Mouse (Mus musculus): ENCODE results near the gene Gpatch3. TPM values are rescaled to one million over a fixed set of nuclear protein-coding genes. Genes with fewer than 3 reads are reported as not detected.
A peak's percentile ranks its signal among the peaks of the same experiment; 100 is the strongest.

Gene Gpatch3
- total RNA-seq (2021), result 10 to 100 TPM in 1 of 2 experiments, 1 to 10 TPM in 1; 9.2 to 10.3 TPM

DNA sequence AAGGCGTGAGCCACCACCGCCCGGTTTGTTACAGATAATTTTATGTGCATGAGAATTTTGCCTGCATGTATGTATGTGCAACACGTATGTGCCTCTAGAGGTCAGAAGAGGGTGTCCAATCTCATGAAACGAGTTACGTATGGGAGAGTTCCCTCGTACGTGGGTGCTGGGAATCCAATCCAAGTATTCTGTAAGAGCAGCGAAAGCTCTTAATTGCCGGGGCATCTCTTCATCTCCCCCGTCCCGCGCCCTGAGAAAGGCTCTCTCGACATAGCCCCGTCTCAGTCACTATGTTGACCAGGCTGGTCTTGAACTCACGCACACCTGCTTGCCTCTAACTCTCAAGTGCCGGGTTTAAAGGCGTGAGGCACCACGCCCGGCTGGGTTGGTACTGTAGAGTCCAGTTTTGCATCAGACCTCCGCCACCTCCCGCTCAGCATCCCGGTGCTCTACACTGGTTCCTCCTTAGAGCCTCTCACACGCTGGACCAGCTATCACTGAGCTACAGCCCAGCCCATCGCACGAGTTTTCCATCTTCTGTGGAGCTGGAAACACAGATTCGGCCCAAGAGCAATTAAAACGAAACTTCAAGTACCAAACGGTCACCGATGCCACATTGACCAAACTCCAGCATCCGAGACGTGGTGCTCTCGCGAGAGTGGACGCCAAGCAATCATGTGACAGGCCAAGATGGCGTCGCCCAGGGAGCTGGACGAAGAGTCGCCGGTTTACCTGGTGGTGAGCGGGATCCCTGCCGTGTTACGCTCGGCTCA is at the start of gene Gpatch3:
Gpatch3 (plus strand) TSS at position 676 of the 773 bp plus-strand sequence.
- DNase-seq (ENCODE audit: low spot score in 2 of 2), result peak; percentile 89 to 90
- intact Hi-C loops (cut with DNase I), result no loop called here

DNA sequence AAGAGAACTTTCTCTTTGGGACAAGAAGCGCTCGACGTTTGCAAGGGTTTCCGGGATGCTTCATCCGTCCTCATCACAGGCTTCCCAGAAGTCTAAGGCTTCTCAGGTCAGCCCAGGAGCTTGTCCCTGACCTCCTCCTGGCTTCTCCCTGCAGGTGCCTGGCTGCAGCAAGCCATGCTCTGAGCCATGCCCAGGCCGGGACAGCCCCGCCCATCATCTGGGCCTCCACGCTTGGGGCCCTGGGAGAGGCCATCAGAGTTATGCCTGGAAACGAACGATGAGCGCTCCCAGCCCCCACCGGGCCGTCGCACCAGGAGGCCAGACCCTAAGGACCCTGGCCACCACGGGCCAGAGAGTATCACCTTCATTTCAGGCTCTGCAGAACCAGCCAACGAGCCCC is 46.8 kb upstream of the Gpatch3 start:
- intact Hi-C loops (cut with DNase I), result no loop called here
- DNase-seq (ENCODE audit: low spot score in 2 of 2), result no peak

DNA sequence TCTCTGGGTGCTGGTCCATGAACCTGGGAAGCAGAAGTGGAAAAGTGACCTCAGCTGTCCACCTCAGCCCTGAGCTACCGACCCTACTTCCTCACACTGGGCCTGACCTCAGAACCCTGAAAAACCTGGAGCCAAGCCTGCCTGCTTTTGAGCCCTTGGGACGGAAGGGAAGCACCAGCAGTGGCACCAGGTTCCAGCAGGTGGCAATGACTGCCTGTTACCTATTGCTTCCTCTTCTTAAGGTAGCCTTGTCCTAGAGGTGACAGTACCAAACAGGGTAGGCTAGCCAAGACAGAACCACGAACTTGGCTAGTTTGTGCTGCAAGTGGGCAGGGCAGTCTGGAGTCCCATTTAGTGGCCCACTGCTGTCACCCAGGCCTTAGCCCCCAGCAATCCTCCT is 41.8 kb upstream of the Gpatch3 start:
- no peak for DNase-seq (ENCODE audit: low spot score in 2 of 2)
- intact Hi-C loops (cut with DNase I), result no loop called here

DNA sequence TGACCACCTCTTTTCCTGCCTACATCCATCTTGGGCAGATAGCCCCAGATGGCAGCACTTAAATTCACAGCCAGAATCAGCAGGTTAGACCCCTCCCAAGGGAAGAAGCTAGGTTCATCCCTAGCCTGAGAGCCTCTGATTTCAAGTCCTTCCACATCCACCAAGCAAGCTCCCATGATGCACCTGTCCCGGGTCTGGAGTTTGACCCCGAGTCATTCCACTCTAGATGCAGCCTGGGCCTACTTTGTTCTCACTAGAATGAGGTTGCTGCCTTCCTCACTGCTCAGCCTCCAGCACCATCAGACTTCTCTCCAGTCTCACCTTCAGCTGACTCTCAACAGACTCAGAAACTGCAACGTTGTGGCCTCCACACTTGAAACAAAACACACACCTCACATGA is 38.5 kb upstream of the Gpatch3 start:
- intact Hi-C loops (cut with DNase I), result no loop called here

DNA sequence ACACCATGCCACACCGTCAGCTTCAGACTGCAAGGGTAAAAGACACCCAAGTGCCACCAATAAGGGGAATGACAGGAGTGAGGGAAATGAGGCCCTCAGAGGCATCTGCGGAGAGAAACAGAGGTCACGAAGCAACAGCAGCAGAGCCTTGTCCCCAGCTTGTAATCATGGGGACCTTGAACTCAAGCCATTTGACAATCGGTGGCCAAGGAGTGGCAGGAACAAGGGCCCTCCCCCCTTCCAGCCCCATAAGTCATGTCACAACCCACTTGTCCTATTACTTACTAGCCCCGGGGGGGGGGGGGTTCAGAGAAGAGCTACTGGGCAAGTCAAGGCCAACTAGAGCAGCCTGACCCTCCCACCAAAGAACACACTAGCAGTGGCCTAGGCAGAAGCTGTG is 37.9 kb upstream of the Gpatch3 start:
- intact Hi-C loops (cut with DNase I), result no loop called here

More for the DNA sequence above, 38.5 kb upstream of the Gpatch3 start:
- no peak for DNase-seq (ENCODE audit: low spot score in 2 of 2)

DNA sequence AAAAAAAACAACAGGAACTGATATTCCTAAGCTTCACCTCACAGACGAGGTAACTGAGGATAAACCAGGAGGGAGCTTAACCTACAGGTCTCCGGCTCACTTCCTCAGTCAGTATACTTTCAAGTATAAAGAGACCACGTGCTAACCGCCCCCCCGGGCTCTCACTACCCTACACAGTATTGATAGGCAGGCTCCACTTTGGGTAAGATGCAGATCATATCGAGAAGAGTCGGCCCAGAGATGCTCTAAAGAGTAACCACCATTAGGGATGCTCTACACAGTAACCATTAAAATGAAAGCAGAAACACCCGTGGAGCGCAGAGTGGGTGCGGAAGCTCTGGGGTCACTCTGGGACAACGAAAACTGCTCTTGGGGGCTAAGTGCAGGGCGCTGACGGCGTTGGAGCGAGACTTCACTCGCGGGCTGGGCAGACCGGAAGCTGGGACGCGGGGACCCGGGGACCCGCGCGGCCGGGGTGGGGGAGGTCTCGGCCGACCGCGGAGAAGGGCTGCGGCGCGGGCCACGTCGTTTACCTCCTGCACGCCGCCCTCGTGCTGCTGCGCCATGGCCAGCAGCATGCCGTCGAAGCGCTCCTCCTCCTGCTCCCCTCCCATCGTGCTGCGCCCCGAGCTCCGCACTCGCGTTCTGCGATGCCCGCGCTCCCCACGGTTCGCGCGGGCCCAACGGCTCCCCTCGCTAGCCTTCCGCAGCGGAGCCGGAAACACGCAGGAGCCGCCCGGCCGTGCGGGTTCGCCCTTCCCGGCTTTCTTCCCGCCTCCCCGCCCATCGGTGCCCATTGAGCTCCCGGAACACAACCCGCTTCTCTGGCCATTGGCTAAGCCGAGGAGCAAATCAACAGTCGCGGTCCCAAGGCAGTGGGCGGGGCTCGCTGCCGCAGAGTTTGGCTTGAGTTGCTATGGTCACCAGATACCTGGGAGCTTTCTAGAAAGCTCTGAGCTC is 29.0 kb upstream of the Gpatch3 start, which contains the start of gene Nudc:
Nudc (minus strand) TSS at position 725 of the 960 bp plus-strand sequence.
- intact Hi-C loops (cut with DNase I), result no loop called here
- peak; percentile 95 to 96 for DNase-seq (ENCODE audit: low spot score in 2 of 2)

More for the DNA sequence above, 37.9 kb upstream of the Gpatch3 start:
- DNase-seq (ENCODE audit: low spot score in 2 of 2), result no peak

DNA sequence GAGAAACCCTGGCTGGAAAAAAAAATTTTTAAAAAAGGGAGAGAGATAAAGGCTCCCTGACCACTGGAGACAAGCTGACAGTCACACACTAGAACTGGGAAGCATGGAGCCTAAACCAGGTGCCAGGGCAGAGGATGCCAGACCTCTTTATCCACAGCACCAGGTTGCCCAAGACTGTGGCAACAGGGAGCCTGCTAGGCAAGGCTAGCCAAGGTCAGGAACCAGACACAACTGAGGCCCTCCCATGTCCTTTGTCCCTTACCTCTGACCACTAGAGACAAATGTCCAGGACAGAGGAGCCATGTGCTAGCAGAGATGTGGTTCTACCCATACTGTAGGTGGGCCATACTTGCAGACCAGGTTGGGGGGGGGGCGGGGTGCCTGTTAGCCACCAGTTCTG is 22.5 kb upstream of the Gpatch3 start:
- intact Hi-C loops (cut with DNase I), result no loop called here
- no peak for DNase-seq (ENCODE audit: low spot score in 2 of 2)

DNA sequence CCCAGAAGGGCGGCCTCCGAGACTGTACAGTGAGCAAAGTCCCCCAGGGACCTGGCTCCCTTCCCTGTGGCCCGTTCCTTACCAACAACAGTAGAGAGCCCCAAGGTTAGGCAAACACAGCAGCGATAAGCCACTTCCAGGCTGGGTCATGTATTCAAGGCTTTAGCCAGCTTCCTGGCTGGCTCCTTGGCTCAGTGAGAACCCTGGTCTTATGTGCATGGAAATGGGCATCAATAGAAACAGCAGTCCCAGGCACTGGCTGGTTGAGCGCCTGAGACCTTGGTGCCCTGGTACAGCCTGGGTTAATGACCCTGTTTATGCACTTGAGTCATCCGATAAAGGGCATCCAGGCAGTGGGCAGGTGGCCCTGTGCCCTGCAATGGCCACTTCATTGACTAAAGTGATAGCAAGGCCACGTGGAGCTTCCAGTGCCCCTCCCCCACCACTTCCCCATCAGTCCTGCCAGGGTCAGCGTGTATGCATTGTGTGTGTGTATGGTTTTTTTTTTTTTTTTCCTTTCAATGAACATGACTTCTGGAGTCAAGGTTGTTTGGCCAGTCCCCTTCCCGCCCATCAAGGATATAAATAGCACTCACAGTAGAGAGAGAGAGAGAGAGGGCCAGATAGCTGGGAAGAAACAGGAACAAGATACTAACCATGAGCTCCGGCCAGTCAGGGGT is 21.6 kb upstream of the Gpatch3 start, which contains the start of gene Nr0b2:
Nr0b2 (plus strand) TSS at position 609 of the 680 bp plus-strand sequence.
- DNase-seq (ENCODE audit: low spot score in 2 of 2), result no peak
- intact Hi-C loops (cut with DNase I), result no loop called here

DNA sequence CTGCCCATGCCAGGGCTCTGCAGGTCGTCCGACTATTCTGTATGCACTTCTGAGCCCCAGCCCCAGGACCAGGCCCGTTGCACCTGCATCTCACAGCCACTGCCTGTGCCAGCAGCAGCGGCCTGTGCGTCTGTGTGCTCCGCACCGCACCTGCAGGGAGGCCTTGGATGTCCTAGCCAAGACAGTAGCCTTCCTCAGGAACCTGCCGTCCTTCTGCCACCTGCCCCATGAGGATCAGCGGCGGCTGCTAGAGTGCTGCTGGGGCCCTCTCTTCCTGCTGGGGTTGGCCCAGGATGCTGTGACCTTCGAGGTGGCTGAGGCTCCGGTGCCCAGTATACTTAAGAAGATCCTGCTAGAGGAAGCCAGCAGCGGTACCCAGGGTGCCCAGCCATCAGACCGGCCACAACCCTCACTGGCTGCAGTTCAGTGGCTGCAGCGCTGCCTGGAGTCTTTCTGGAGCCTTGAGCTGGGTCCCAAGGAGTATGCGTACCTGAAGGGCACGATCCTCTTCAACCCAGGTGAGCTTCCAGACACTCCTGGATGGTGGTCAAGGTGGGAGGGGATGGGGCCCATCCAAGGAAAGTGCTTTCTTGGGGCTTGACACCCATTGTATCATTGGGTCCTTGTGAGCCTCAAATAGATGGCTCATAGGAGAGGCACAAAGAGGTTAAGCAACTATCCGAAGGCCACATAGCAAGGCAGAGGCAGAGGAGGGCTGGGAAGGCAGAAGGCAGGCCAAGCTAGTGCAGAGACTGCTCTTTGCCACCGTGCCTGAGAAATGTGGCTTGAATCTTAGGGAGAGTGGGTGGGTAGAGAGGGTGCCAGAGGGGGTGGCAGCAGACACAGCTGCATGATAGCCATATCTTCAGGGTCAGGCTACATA is 20.9 kb upstream of the Gpatch3 start:
- DNase-seq (ENCODE audit: low spot score in 2 of 2), result no peak
- intact Hi-C loops (cut with DNase I), result no loop called here

DNA sequence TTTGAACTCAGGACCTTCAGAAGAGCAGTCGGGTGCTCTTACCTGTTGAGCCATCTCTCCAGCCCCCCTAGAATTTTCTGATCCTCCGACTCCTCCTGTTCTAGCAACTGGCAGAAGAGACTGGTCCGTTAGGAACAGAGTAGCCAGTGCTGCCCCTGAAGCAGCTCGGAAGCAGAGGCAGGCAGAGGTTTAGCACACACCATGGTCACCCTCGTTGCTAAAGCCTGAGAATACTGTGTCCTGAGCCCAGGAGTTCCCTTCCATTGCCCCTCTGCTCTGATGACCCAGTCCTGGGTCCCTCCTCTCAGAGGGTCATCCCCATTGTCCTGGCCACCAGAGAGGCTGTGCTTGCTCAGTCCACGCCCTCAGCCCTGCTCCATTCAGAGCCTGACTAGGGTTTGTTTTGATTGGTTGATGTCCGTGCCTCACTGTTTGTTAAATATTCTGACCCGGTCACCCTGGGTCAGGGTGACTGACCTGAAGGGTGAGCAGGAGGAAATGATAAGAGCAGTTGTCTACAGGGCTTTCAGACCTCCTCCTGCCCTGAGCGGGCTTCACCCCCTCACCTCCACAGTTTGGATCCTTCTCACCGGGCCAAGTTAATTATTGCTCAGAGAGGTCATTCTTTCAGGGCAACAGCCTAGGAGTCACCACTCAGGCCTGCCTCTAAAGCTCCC is 17.4 kb upstream of the Gpatch3 start:
- intact Hi-C loops (cut with DNase I), result no loop called here
- DNase-seq (ENCODE audit: low spot score in 2 of 2), result no peak

DNA sequence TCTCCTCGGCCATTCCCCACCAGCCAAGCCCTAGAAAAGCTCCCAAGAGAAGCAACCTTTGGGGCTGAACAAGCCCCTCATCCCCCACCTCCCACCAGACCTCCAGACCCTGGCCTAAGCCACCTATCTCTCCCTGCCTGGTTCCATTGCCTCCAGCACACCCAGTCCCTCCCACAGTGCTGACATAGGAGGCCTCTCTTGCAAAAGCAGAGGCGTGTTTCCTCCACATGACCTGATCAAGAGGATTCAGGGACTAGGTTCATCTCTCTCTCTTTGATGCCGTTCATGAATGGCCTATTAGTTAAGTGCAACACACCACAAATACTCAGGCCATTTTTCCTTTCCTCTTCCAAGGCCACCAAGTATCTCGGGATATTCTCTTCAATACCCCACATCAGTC is 14.7 kb upstream of the Gpatch3 start:
- intact Hi-C loops (cut with DNase I), result no loop called here
- no peak for DNase-seq (ENCODE audit: low spot score in 2 of 2)

DNA sequence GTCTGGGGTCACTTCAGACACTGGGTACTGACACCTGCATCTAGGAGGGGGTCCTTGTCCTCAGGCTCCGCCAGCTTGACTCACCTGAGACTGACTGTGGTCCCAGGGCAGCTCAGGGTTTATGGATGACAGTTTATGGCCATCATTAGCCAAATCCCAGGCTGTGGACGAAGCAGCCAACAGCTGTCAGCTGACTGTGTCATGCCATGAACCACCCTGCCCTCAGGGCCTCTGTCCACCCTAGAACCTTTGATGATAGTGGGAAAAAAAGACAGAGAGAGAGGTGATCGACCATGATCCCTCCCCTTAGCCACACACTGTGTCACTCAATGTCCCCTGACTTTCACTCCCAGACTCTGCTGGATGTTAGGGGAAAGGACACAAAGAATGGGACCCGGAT is 12.9 kb upstream of the Gpatch3 start:
- no peak for DNase-seq (ENCODE audit: low spot score in 2 of 2)
- intact Hi-C loops (cut with DNase I), result no loop called here

DNA sequence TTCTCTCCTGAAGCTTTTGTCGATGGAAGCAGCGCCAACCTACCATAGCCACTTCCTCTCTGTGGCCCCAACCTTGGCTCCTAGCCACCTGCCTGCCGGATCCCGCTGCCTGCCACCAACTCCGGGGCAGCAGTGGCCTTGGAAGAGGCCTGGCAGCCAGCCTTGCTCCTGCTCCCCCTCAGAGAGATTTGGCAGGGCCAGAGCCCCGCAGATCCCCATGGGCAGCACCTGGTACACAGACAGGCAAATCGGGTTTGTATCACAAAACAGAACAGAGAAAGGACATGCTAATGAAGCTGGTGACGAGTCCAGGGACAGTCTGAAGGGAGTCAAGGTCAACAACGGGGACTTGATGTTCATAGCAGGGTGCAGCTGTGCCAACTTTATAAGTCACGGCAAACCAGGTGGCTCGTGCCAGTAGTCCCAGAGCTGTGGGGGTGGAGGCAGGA is 11.4 kb upstream of the Gpatch3 start:
- intact Hi-C loops (cut with DNase I), result no loop called here
- DNase-seq (ENCODE audit: low spot score in 2 of 2), result no peak

DNA sequence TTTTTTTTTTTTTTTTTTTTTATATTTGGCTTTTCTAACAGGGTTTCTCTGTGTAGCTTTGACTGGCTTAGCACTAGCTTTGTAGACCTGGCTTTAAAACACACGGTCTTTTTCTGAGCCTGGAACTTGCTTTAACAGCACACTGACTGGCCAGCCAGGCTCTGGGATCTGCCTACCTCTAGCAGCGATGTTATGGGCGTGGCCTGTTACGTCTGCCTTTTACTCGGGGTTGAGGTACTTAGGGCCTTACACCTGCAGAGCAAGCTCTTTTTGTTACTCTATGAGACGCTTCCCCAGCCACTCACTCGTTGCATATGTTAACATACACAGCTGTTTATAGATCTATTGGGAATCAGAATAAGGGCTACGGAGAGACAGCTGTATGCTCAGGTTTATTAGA is 7.3 kb upstream of the Gpatch3 start:
- no peak for DNase-seq (ENCODE audit: low spot score in 2 of 2)
- intact Hi-C loops (cut with DNase I), result no loop called here

DNA sequence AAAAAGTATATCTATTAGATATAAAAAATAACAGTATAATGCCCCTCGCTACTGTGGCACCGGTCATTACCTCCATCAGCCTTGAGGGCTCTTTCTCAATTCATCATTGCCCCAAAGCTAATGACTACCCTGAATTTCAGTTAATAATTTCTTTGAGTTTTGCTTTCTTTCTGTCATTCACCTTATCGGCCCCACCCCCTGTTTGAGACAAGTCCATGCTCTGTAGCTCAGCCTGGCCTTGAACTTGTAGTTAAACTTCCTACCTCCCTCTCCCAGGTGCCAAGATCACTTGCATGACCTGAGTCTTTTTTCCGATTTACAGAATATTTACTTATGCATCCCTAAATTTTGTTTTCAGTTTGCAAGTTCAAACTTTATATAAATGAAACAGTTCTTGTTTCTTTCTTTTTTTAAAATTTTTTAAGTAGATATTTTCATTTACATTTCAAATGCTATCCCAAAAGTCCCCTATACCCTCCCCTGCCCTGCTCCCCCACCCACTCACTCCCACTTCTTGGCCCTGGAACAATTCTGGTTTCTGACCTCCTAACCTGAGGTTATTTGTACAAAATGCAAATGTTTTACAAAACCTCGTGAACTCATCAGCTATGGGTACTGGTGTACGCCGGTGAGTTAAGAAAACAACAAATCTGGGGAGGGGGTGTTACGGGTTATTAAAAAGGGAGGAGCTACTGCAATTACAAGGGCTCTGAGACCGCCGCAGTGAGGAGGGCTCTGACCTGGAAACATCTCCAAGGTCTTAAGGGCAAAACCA is 5.1 kb upstream of the Gpatch3 start:
- intact Hi-C loops (cut with DNase I), result no loop called here
- DNase-seq (ENCODE audit: low spot score in 2 of 2), result no peak

DNA sequence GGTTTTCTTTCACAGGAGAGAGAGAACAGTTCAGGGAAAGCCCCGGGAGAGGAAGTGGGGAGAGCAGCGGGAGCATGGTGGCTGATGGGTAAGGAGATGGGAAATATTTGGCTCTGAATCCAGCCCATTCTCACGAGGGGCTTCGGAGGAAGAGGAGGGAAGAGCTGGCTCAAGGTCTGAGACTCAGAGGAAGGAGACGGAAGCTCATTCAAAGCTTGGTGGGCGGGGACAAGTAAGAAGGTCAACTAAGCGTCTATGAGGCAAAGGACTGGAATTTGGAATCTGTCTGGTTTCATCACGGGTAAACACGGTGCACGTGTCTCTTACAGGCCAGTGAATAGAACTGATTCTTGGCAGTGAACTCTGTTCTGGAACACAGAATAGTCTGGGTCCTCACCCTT is 4.5 kb upstream of the Gpatch3 start:
- no peak for DNase-seq (ENCODE audit: low spot score in 2 of 2)
- intact Hi-C loops (cut with DNase I), result no loop called here

DNA sequence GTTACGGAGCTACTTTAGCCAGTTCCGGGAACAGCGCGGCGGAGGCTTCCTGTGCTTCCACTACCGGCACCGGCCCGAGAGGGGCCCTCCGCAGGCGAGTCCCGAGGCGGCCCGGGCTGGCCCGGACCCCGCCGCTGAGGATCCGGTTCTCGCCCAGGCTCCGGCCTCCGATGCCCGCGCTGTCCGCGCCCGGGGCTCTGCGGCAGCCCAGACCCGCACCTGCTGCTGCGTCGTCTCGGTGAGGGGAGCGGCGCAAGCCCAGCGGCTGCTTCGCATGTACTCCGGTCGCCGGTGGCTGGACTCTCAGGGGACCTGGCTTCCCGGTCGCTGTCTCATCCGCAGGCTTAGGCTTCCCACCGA is 278 bp downstream of the Gpatch3 start:
- DNase-seq (ENCODE audit: low spot score in 2 of 2), result no peak
- intact Hi-C loops (cut with DNase I), result no loop called here

DNA sequence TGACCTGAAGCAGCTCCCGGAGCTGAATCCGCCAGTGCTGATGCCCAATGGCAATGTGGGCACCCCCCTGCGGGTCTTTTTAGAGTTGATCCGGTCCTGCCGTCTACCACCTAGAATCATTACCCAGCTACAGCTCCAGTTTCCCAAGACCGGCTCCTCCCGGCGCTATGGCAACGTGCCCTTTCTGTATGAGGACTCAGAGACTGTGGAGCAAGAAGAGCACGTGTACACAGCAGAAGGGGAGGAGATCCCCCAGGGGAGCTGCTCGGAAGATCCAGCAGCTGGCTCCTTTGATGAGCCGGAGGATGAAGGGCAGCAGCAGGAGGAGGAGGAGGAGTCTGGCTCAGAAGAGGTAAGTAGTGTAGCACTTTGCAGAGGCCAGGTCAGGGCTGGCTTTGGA is 3.4 kb downstream of the Gpatch3 start:
- intact Hi-C loops (cut with DNase I), result no loop called here
- DNase-seq (ENCODE audit: low spot score in 2 of 2), result no peak

Data from left cerebral cortex, postnatal 36 days (tissue).